Mouse (Mus musculus) lung, postnatal 0 days (tissue): ENCODE data around the gene Ptpre.

Experiments used
- CTCF ChIP-seq: IDR thresholded peaks from 2 replicates; pipeline ENCODE4 v1.5.1; 2016; ENCODE audit warnings: antibody characterized with exemption, mild to moderate bottlenecking
- EP300 ChIP-seq: IDR thresholded peaks from 2 replicates; pipeline ENCODE4 v1.6.1; 2016; ENCODE audit warnings: antibody characterized with exemption, mild to moderate bottlenecking, control low read depth

GRCm38 (mm10) chr7:135586402-135586801, 49.1 kb downstream of the Ptpre start:
- TF ChIP-seq CTCF (no peak), EP300 (no peak)
